Mouse (Mus musculus): ENCODE measurements around the gene Wdr5b.

DNA sequence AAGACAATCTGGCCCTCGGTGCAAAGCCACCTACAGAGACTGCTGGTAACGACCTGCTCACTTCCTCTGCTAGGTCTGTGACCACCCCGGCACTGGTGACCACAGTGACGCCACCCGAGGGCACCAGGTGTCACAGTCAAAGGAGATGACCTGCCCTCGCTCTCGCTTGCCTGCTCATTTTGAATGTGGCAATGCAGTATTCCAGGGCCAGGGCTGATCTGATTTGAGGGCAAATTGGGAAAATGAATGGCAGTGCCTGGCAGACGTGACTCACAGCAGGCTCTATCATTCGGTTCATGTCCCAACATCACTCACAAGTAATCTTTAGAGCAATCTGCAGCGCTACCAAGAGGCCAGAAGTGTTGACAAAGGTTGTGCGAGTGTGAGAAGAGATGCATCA, 15.4 kb downstream of the Wdr5b start:
- TF ChIP-seq CTCF (IDR thresholded peaks at IDR 0.05) (no peak), EP300 (IDR thresholded peaks at IDR 0.05) (no peak)

All from lung, postnatal 0 days (tissue).